Mouse (Mus musculus) cerebellum, adult 2 months (tissue): Measurements from ENCODE around the gene Olfr527. TPM values are rescaled to one million over a fixed set of nuclear protein-coding genes. Genes with fewer than 3 reads are reported as not detected.

Source experiments
- DNase-seq, 2 experiments: peaks; one replicate each; pipeline ENCODE4 v3.0.0; 2021
- H3K27ac ChIP-seq: fragments of 200-500 bp; 2 replicates; pipeline ENCODE4 v1.5.1; 2012; ENCODE audit warnings: low read length, control low read depth, inconsistent platforms; ENCODE audit not compliant: insufficient read depth
- H3K27me3 ChIP-seq: fragments of 200-500 bp; 2 replicates; pipeline ENCODE4 v1.6.1; 2012; ENCODE audit warnings: inconsistent platforms, mild to moderate bottlenecking, low read length, moderate library complexity; ENCODE audit not compliant: control insufficient read depth, insufficient read depth
- H3K4me1 ChIP-seq: fragments of 200-500 bp; 2 replicates; pipeline ENCODE4 v1.6.1; 2011; ENCODE audit warnings: low read length; ENCODE audit not compliant: control insufficient read depth, insufficient read depth
- H3K4me3 ChIP-seq: fragments of 200-500 bp; replicated peaks from 2 replicates; pipeline ENCODE3; 2011; ENCODE audit warnings: mild to moderate bottlenecking, low read depth, low read length, control low read depth; ENCODE audit not compliant: insufficient read depth
- CTCF ChIP-seq: fragments of 200-500 bp; IDR thresholded peaks from 2 replicates; pipeline ENCODE4 v1.5.1; 2011; ENCODE audit warnings: low read depth, mild to moderate bottlenecking, control low read depth, low read length, moderate library complexity, borderline replicate concordance; ENCODE audit not compliant: insufficient read depth
- POLR2A ChIP-seq: fragments of 200-500 bp; IDR thresholded peaks from 2 replicates; pipeline ENCODE4 v1.6.1; 2011; ENCODE audit warnings: low read length, control low read depth, borderline replicate concordance; ENCODE audit not compliant: insufficient read depth
- WGBS: fragments of 180-500 bp; shearing (Covaris S2); methylation state at CpG from one replicate; pipeline ENCODE4 v1.1.7; 2018; 5-methylcytosine and 5-hydroxymethylcytosine counted together
- polyA plus RNA-seq: library from polyadenylated mRNA; depleted of rRNA; stranded (reverse); fragments of >200 nt; gene quantifications from 2 replicates; pipeline ENCODE4 v1.2.3, GENCODE M21; 2012; rRNA removed

Gene Olfr527
- not detected in 2 replicates for polyA plus RNA-seq

GRCm38 (mm10) chr7:140333717-140334116 lies at the start of gene Olfr527:
TSS of gene Olfr527 (plus strand) at chr7:140334017.
- no peaks in the 10 kb centered on the region for H3K27me3 ChIP-seq
- no peak for TF ChIP-seq POLR2A
- TF ChIP-seq CTCF, result no peak
- H3K4me3 ChIP-seq, result no peak within 1 kb of the TSS
- no peaks in the 10 kb centered on the region for H3K4me1 ChIP-seq
- 76% methylated on average over 2 of the region's 2 CpGs for WGBS
- no peak within 1 kb of the TSS for H3K27ac ChIP-seq
- DNase-seq, result no peak

DNA sequence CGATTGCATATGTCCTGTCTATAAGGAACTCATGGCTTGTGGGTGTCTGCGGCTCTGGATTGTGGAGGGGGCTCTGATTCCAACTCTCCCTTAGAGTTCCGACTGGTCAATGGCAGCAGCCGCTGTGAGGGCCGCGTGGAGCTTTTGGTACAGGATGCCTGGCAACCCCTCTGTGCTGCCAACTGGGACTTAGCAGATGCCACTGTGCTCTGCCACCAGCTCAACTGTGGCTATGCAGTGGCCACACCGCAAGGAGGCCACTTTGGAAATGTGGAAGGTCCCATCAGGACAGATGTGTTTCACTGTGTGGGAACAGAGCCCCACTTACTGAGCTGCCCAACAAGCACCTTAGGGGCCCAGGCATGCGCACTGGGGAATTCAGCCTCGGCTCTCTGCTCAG lies 38.1 kb upstream of the Olfr527 start:
- DNase-seq, result no peak
- TF ChIP-seq CTCF (no peak), POLR2A (no peak)
- Histone ChIP-seq H3K4me3 (no peak overlapping the region), H3K27ac (no peak overlapping the region), H3K4me1 (no peaks in the 10 kb centered on the region), H3K27me3 (no peaks in the 10 kb centered on the region)
- 80% methylated on average over 9 of the region's 9 CpGs for WGBS

- 66% methylated on average over 6 of the region's 6 CpGs for WGBS
- no peaks in the 10 kb centered on the region for H3K27me3 ChIP-seq
- no peaks in the 10 kb centered on the region for H3K4me1 ChIP-seq
- H3K4me3 ChIP-seq, result no peak overlapping the region
- DNase-seq, result no peak
- TF ChIP-seq CTCF (no peak), POLR2A (no peak)
- H3K27ac ChIP-seq, result no peak overlapping the region
Measured at GRCm38 (mm10) chr7:140296876-140297275, 36.9 kb upstream of the Olfr527 start.

- TF ChIP-seq CTCF (no peak), POLR2A (no peak)
- no peak for DNase-seq
Measured at GRCm38 (mm10) chr7:140299416-140299815, 34.4 kb upstream of the Olfr527 start.

DNA sequence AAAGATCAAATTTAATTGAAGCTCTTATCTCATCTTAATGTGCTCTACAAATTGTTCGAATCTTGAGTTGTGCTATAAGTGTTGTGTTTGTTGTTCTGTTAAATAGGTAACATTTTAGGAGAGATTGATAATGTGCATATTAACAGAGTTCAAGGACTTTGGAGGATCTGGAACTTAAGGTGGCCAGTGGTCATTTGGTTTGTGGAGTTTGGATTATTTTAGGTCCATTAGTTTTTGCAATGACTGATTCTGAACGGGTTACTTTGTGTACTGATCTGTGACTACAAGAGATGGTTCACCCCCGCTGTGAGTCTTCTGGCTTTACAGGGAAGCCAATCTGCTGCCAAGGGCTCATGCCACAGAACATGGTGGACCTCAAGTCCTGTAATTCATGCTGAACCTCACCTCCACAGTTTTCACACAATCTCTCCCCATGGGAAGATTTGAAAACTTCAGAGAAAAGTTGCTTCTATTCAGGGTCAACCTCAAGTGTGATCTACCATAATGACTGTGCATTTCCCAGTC lies 13.9 kb upstream of the Olfr527 start:
- TF ChIP-seq POLR2A (no peak), CTCF (no peak)
- no peak overlapping the region for H3K4me3 ChIP-seq
- DNase-seq, result no peak
- 67% methylated on average over 3 of the region's 3 CpGs for WGBS
- no peak overlapping the region for H3K27ac ChIP-seq
- H3K4me1 ChIP-seq, result no peaks in the 10 kb centered on the region; the same call in 1 of the 2 replicates
- H3K27me3 ChIP-seq, result no peaks in the 10 kb centered on the region; the same call in 1 of the 2 replicates

More at GRCm38 (mm10) chr7:140299416-140299815, 34.4 kb upstream of the Olfr527 start:
- Histone ChIP-seq H3K27me3 (no peaks in the 10 kb centered on the region), H3K4me3 (no peak overlapping the region), H3K27ac (no peak overlapping the region), H3K4me1 (no peaks in the 10 kb centered on the region)
- WGBS, result 88% methylated on average over 3 of the region's 3 CpGs

- TF ChIP-seq CTCF (no peak), POLR2A (no peak)
- Histone ChIP-seq H3K27me3 (no peaks in the 10 kb centered on the region; the same call in 1 of the 2 replicates), H3K4me1 (no peaks in the 10 kb centered on the region; the same call in 1 of the 2 replicates), H3K4me3 (no peak within 1 kb of the TSS), H3K27ac (no peak within 1 kb of the TSS)
- WGBS, result 39% methylated on average over 1 of the region's 1 CpGs
- no peak for DNase-seq
Measured at GRCm38 (mm10) chr7:140320558-140320957, 13.3 kb upstream of the Olfr527 start, which contains the start of gene Olfr525. TSS of gene Olfr525 (plus strand) at chr7:140320858.

GRCm38 (mm10) chr7:140321135-140321534 lies 12.7 kb upstream of the Olfr527 start:
- DNase-seq, result no peak
- H3K4me3 ChIP-seq, result no peak overlapping the region
- H3K4me1 ChIP-seq, result no peaks in the 10 kb centered on the region; the same call in 1 of the 2 replicates
- no peaks in the 10 kb centered on the region; the same call in 1 of the 2 replicates for H3K27me3 ChIP-seq
- TF ChIP-seq POLR2A (no peak), CTCF (no peak)
- no peak overlapping the region for H3K27ac ChIP-seq

DNA sequence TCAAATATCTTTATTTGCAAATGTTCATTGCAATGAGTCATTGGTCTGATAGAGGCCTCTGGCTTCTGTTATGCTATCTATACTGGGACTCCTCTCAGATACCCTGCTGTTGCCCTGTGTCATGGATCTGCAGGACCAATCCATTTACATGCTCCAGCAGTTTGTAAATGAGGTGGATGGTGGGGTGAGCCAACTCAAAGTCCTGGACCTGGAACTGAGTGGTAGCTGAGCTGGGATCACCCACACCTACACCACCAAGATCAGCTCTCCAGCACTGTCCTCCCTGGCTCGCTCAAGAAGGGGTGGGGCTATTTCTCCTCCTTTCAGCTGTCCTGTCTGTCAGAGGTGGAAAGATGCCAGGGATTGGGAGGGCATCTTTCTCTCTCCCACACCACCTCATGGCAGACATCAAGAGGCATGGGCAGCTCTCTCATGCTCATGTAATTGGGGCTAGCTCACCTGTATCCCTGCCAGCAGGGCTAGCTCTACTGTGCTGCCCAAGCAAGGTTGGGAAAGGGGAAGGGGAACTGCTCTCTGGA lies 4.0 kb upstream of the Olfr527 start:
- no peak overlapping the region for H3K27ac ChIP-seq
- no peaks in the 10 kb centered on the region for H3K27me3 ChIP-seq
- no peak for TF ChIP-seq POLR2A
- no peak for TF ChIP-seq CTCF
- 17% methylated on average over 1 of the region's 1 CpGs for WGBS
- no peak overlapping the region for H3K4me3 ChIP-seq
- no peaks in the 10 kb centered on the region for H3K4me1 ChIP-seq
- no peak for DNase-seq
